Mouse (Mus musculus) heart, adult 2 months (tissue): Measurements from ENCODE around the gene Ganab.

Source experiments
- CTCF ChIP-seq: fragments of 200-600 bp; IDR thresholded peaks from 2 replicates; pipeline ENCODE4 v1.8.1; 2022; ENCODE audit warnings: antibody characterized with exemption, mild to moderate bottlenecking, moderate library complexity
- EP300 ChIP-seq: fragments of 200-500 bp; IDR thresholded peaks from 2 replicates; pipeline ENCODE4 v1.6.1; 2011; ENCODE audit warnings: low read depth, low read length, control low read depth; ENCODE audit not compliant: insufficient read depth
- POLR2A ChIP-seq: fragments of 200-500 bp; IDR thresholded peaks from 2 replicates; pipeline ENCODE4 v1.6.1; 2011; ENCODE audit warnings: mild to moderate bottlenecking, low read depth, low read length, control low read depth; ENCODE audit not compliant: insufficient read depth

DNA sequence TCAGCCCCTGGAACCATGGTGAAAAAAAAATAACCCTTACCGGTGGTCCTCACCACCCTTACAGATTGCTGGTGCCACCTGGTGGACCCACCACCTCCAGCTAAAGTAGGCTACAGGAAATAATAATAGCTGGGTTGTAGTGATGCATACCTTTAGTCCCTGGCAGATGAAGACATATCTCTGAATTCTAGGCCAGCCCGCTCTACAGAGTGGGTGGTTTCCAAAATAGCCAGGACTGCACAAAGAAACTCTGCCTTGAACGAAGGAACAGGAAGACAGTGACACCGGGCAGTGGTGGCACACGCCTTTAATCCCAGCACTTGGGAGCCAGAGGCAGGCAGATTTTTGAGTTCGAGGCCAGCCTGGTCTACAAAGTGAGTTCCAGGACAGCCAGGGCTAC lies 33.6 kb upstream of the Ganab start:
- TF ChIP-seq CTCF: no peak
- no peak for TF ChIP-seq EP300
- no peak for TF ChIP-seq POLR2A
